Mouse (Mus musculus) splenic B cell, adult 2 months (primary cell): ENCODE results near the gene Asap2.

Source experiments
- DNase-seq: peaks from one replicate; pipeline ENCODE4 v3.0.0-alpha.2; 2011; ENCODE audit warnings: low read depth, low spot score
- H3K27me3 ChIP-seq: 2 replicates; pipeline ENCODE4 v1.6.1; 2012; ENCODE audit warnings: mild to moderate bottlenecking, low read length, moderate library complexity, mixed read lengths; ENCODE audit not compliant: control insufficient read depth, poor library complexity, insufficient read depth, severe bottlenecking
- H3K36me3 ChIP-seq: 2 replicates; pipeline ENCODE4 v1.6.1; 2012; ENCODE audit warnings: mild to moderate bottlenecking, low read length, moderate library complexity, mixed read lengths; ENCODE audit not compliant: control insufficient read depth, poor library complexity, insufficient read depth, severe bottlenecking

Asap2 gene

GRCm38 (mm10) chr12:21168149-21168548 is 177.9 kb downstream of the Asap2 start:
- no peaks in the 10 kb centered on the region for H3K27me3 ChIP-seq
- DNase-seq = no peak
- H3K36me3 ChIP-seq = no peaks in the 10 kb centered on the region

- H3K27me3 ChIP-seq = no peaks in the 10 kb centered on the region
- no peaks in the 10 kb centered on the region for H3K36me3 ChIP-seq
- DNase-seq = peak; percentile 71
Measured at GRCm38 (mm10) chr12:21171776-21172490, 181.7 kb downstream of the Asap2 start.

GRCm38 (mm10) chr12:21173847-21174412 is 183.7 kb downstream of the Asap2 start:
- DNase-seq = peak; percentile 60
- Histone ChIP-seq H3K36me3 (no peaks in the 10 kb centered on the region), H3K27me3 (no peaks in the 10 kb centered on the region)

- no peak for DNase-seq
- Histone ChIP-seq H3K36me3 (no peaks in the 10 kb centered on the region), H3K27me3 (no peaks in the 10 kb centered on the region)
Measured at GRCm38 (mm10) chr12:21176399-21176798, 186.1 kb downstream of the Asap2 start.

- Histone ChIP-seq H3K27me3 (no peaks in the 10 kb centered on the region), H3K36me3 (no peaks in the 10 kb centered on the region)
- DNase-seq = no peak
Measured at GRCm38 (mm10) chr12:21177123-21177698, 187.0 kb downstream of the Asap2 start.

GRCm38 (mm10) chr12:21180091-21180490 is 189.8 kb downstream of the Asap2 start:
- H3K27me3 ChIP-seq = no peaks in the 10 kb centered on the region
- no peak for DNase-seq
- H3K36me3 ChIP-seq = no peaks in the 10 kb centered on the region

- no peaks in the 10 kb centered on the region for H3K27me3 ChIP-seq
- no peaks in the 10 kb centered on the region for H3K36me3 ChIP-seq
- DNase-seq = no peak
Measured at GRCm38 (mm10) chr12:21182786-21183185, 192.5 kb downstream of the Asap2 start.

GRCm38 (mm10) chr12:21183321-21183720 is 193.1 kb downstream of the Asap2 start:
- Histone ChIP-seq H3K27me3 (no peaks in the 10 kb centered on the region), H3K36me3 (no peaks in the 10 kb centered on the region)
- DNase-seq = no peak

- DNase-seq = no peak
- Histone ChIP-seq H3K27me3 (no peaks in the 10 kb centered on the region), H3K36me3 (no peaks in the 10 kb centered on the region)
Measured at GRCm38 (mm10) chr12:21186145-21186544, 195.9 kb downstream of the Asap2 start.

- DNase-seq = no peak
- no peaks in the 10 kb centered on the region for H3K27me3 ChIP-seq
- no peaks in the 10 kb centered on the region for H3K36me3 ChIP-seq
Measured at GRCm38 (mm10) chr12:21188880-21189279, 198.6 kb downstream of the Asap2 start.

GRCm38 (mm10) chr12:21191546-21191945 is 201.3 kb downstream of the Asap2 start:
- DNase-seq = no peak
- H3K27me3 ChIP-seq = no peaks in the 10 kb centered on the region
- no peaks in the 10 kb centered on the region for H3K36me3 ChIP-seq

- Histone ChIP-seq H3K27me3 (no peaks in the 10 kb centered on the region), H3K36me3 (no peaks in the 10 kb centered on the region)
- no peak for DNase-seq
Measured at GRCm38 (mm10) chr12:21195497-21195896, 205.2 kb downstream of the Asap2 start.

- H3K27me3 ChIP-seq = no peaks in the 10 kb centered on the region
- DNase-seq = no peak
- no peaks in the 10 kb centered on the region for H3K36me3 ChIP-seq
Measured at GRCm38 (mm10) chr12:21196420-21196819, 206.2 kb downstream of the Asap2 start.

GRCm38 (mm10) chr12:21200613-21201012 is 210.4 kb downstream of the Asap2 start:
- Histone ChIP-seq H3K27me3 (no peaks in the 10 kb centered on the region), H3K36me3 (no peaks in the 10 kb centered on the region)
- DNase-seq = no peak

- Histone ChIP-seq H3K36me3 (no peaks in the 10 kb centered on the region), H3K27me3 (no peaks in the 10 kb centered on the region)
- DNase-seq = no peak
Measured at GRCm38 (mm10) chr12:21201485-21202269, 211.4 kb downstream of the Asap2 start.
